Mouse (Mus musculus): ENCODE measurements at regions not wholly inside any gene's neighbourhood (a gene's known extent, or its start where the extent isn't known, plus 50 kb on each side); places are given as distances from the start of the nearest gene placed in this dataset.

- TF ChIP-seq TAL1 (IDR thresholded peaks at IDR 0.05; ENCODE audit: low read length) = no peak
- TF ChIP-seq NRF1 (IDR thresholded peaks at IDR 0.05; ENCODE audit: insufficient read depth, low read depth, low read length, poor library complexity, severe bottlenecking) = no peak
- TF ChIP-seq CTCF (IDR thresholded peaks at IDR 0.05 in 2 of 3, conservative IDR thresholded peaks at IDR 0.05 in 1 of 3; ENCODE audit: control insufficient read depth in 1 of 3, insufficient read depth in 1 of 3, low read depth in 2 of 3, low read length in 3 of 3, poor library complexity in 1 of 3, severe bottlenecking in 1 of 3) = no peak
- TF ChIP-seq MYC (IDR thresholded peaks at IDR 0.05; ENCODE audit: low read depth, low read length) = no peak
Measured at GRCm38 (mm10) chr2:106547117-106547516, 146.0 kb upstream of the Mpped2 start.
